Mouse (Mus musculus) spleen, postnatal 14 days (tissue): Measurements from ENCODE around the gene Prtg.
A peak's percentile ranks its signal among the peaks of the same experiment; 100 is the strongest.

Source experiments
- DNase-seq, 2 experiments: peaks; one replicate each; pipeline ENCODE4 v3.0.0; 2021 to 2022; ENCODE audit warnings: low spot score in 2 of 2

Gene Prtg

GRCm38 (mm10) chr9:72806731-72807419 is at the start of gene Prtg:
Prtg (plus strand) TSS chr9:72806874.
- DNase-seq = no peak

DNA sequence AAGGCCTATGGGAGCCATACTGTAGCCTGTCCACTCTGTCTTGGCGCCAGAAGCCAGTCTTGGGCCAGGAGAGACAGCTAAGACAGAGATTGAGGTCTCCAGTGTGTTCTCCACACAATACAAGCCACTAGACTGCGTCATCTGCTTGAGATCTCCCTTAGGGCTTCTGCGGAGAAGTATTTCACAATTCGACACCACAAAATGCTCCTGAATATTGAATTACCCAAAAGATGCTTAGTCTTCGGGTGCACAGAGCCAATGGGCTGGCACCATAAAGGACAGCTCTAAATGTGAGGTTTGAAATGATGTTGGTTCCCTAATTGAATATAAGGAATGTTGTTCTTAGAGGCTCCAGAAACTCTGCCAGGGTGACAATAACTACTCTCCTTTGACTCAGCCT is 49.5 kb upstream of the Prtg start:
- no peak for DNase-seq

- no peak for DNase-seq
Observed at GRCm38 (mm10) chr9:72758705-72759131, 48.0 kb upstream of the Prtg start.

GRCm38 (mm10) chr9:72763050-72763718 is 43.5 kb upstream of the Prtg start:
- DNase-seq = no peak

GRCm38 (mm10) chr9:72766789-72767349 is 39.8 kb upstream of the Prtg start:
- peak; percentile 66 to 83 for DNase-seq

DNA sequence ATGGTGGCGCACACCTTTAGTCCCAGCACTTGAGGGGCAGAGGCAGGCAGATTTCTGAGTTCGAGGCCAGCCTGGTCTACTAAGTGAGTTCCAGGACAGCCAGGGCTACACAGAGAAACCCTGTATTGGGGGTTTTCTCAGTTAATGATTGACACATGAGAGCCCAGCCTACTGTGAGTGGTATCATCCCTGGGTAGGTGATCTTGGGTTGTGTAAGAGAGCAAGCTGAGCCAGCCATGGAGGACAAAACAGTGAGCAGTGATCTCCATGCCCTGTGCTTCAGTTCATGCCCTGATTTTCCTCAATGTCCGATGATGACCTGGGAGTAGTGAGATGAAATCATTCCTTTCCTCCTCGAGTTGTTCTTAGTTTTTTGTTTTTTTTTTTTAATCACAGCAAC is 31.7 kb upstream of the Prtg start:
- DNase-seq = no peak

DNA sequence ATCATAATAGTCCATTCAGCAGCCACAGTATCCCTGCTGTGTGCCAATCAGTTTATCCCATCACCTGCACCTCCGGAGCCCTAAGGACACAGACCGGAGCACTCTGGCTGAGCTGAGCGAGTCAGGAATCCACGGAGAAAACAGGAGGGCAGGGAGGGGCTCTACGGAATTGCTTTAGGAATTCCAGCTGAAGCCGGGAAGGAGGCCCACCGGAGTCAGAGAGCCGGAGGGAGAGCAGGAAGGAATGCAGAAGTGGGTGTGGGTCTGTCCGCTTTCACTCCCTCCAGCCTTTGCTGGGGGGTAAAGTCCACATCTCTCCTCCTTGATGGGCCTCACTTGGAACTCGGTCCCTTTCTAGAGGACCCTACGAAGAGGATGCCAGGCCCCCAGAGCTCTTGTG is 27.7 kb upstream of the Prtg start:
- no peak for DNase-seq

GRCm38 (mm10) chr9:72779733-72780132 is 26.9 kb upstream of the Prtg start:
- no peak for DNase-seq

- no peak for DNase-seq
Observed at GRCm38 (mm10) chr9:72780694-72781093, 26.0 kb upstream of the Prtg start.

DNA sequence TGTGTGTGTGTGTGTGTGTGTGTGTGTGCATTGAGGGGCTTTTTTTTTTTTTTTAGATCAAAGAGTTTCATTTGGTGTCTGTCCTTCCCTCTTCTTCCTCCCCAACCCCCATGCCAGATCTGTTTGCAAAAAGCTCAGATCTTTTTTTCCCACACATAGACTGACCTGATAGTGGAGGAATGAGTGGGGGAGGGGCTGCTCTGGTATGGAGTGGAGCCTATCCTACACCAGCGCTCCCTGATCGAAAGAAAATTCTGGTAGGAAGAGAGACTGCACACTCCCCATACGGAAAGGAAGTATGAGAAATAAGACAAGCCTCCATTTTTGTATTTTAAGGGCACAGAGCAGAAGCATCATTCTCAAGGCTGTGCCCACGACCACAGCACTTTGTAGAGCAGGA is 25.2 kb upstream of the Prtg start:
- no peak for DNase-seq

DNA sequence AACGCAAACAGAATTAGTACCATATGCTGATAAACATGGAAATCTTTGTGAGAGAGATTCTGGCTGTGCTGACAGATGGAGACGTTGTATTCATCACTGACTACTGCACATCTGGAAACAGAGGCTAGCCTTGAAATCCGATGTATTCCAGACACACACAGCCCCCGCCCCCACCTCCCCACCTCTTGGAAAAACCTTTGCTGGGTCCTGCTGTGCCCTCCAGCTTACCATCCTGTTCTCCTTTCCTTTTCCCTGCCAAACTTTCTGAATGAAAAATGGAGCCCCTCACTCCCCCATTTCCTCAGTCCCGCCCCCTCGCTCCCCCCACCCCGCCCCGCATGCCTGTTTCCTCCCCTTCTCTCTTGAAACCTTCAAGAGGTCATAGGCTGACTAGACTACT is 24.6 kb upstream of the Prtg start:
- DNase-seq = no peak

- DNase-seq = no peak
Observed at GRCm38 (mm10) chr9:72787732-72788131, 18.9 kb upstream of the Prtg start.

DNA sequence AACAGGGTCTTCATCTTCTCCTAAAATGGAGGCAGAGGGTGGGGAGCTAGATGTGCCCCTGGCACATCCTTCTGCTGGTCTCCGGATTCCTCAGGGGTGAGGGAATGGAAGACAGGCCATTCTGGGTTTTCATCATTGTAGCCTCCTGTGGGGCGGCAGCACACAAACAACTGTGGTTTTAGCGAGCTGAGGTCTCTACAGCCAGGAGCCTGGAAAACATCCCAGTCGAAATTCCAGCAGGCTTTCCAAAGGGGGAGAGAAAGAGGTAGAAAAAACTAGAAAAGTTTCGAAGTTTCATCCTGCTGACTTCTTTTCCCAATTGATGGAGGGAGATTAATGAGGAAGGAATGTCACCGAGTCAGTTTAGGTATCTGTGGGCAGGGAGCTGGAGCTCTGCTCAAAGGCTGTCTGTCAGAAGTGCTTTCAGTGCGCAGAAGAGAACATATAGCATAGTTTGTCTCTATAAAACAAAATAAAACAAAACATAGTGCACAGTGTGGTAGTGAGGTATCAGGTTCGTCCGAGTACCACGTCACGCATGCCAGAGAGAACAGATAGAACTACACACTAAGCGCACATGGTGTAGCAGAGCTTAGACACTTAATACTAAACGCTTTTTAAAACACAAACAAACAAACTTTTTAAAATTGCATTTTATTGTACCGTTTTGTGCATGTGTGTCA is 16.0 kb upstream of the Prtg start:
- no peak for DNase-seq

DNA sequence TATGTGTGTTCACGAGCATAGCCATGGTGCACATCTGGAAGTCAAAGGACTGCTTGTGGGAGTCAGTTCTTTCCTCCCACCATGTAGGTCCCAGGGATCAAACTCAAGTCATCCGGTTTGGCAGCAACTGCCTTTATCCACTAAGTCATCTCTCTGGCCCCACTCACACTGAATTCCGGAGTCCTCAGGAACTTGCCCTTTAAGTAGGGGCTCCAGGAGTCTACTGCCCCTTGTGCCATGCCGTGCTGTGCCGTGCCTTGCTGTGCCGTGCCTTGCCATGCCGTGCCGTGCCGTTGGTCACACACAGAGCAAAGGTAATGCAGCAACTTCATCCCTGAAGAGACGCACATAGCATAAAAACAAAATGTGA is 15.5 kb upstream of the Prtg start:
- no peak for DNase-seq

GRCm38 (mm10) chr9:72791681-72792080 is 15.0 kb upstream of the Prtg start:
- DNase-seq = no peak

GRCm38 (mm10) chr9:72795243-72795642 is 11.4 kb upstream of the Prtg start:
- DNase-seq = no peak

- DNase-seq = no peak
Observed at GRCm38 (mm10) chr9:72797136-72797621, 9.5 kb upstream of the Prtg start.

DNA sequence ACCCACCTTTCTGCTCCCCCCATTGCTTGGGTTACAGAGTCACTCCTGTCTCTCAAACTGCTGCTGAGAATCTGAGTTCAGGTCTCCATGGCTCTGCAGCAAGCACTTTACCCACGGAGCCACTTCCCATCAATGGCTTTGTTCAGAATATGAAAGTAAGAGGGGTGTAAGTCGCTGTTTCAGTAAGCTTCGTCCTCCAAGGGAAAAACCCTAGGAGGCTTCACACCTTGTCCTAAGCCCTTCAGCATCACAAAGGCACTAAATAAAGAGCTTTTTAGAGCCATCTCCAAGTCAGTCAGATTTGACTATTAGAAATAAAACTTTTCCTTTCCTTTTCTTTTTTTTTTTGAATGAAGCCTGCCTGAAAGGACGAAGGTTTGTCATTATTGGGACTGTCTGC is 3.4 kb upstream of the Prtg start:
- no peak for DNase-seq

DNA sequence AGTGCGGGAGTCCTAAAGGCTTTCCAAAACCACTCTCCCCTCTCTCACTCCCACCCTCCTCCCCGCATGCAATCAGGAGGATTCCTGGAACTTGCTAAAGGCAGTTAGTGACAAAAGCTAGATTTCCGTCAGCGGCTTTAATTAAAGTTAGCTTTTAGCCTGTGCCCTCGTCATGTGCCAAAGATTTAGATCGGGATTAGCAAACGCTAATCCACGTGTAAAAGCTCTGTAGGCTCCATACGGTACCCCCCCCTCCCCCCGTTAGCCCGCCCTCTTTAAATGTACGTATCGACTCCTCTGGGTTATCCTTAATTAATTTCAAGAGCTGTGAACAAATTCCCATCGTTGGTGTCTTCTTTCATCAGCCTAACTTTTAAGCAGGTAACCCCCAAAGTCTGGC is 528 bp upstream of the Prtg start:
- no peak for DNase-seq

- DNase-seq = peak in 1 of 2 experiments; percentile 11
Observed at GRCm38 (mm10) chr9:72807420-72808005, 839 bp downstream of the Prtg start.

DNA sequence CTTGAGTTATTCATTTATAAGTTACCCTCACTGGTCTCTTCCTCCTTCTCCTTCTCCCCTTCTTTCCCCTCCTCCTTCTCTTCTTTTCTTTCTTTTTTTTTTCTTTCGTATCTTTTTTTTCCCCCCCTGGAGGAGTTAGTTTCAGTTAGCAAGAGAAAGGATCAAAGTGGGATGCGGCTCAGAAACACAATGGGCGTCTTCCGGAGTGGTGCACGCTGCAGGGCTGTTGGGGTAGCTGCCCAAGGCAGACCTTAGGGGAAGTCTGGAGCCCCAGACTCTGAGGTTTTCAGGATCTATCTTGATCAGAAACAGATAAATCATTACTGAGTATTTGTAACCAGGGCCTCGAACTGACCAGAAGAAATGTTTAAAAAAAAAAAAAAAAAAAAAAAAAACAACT is 1.5 kb downstream of the Prtg start:
- no peak for DNase-seq

GRCm38 (mm10) chr9:72808586-72808985 is 1.9 kb downstream of the Prtg start:
- no peak for DNase-seq
